ENCODE assay signal across 9 mouse cellular contexts in the genomic region with DNA sequence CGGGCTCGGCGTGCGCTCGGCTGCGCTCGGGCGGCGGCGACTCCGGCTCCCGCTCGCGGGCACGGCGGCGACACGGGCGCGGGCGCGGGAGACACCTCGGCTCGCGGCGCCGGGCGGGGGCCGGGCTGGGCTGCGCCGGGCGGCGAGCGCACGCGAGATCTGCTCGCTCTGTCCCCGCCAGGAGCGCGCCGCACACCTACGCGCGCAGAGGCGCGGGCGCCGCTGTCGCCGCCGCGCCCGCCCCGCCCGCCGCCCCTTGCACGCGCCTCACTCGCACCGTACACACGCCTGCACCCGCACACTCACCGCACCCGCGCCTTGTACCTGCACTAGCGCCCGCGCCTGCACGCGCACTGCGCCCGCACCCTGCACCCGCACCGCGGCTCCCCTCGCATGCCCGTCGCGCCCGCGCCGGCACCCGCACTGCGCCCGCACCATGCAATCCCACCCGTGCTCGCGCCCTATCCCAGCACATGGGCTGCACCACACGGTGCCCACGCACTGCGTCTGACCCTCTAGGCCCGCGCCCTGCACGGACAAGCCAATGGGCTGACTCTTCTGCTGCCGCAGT. TPM values are rescaled to one million over a fixed set of nuclear protein-coding genes. Genes with fewer than 3 reads are reported as not detected.
DNase-seq lines count a peak whose midpoint lies in the region; ATAC-seq lines count a peak whose summit lies in the region.
"Had no signal": no experiment of that assay in that cellular context is flagged by ENCODE, and none has a peak within 500 bp of the region (broad histone marks: within the 10 kb centered on the region; RNA-seq: fewer than 3 reads in every experiment).

No protein-coding gene starts in this region.

- peak overlapping the region; percentile 65 for H3K4me3 ChIP-seq in kidney, embryonic 14.5 days (ENCODE audit: low read length)
- peak overlapping the region; percentile 85 for H3K4me3 ChIP-seq in neural tube, embryonic 15.5 days (replicated peaks)

- WGBS in kidney, embryonic 14.5 days = under 1% methylated on average over 55 of the region's 95 CpGs
- WGBS in neural tube, embryonic 15.5 days = under 1% methylated on average over 64 of the region's 95 CpGs

- H3K4me1 ChIP-seq in kidney, embryonic 14.5 days (ENCODE audit: control insufficient read depth, insufficient read depth, low read length) = peaks cover 14% of the 10 kb centered on the region
- peaks cover 45% of the 10 kb centered on the region for H3K4me1 ChIP-seq in neural tube, embryonic 15.5 days

- ATAC-seq in kidney, embryonic 14.5 days (ENCODE audit: low FRiP score, low TSS enrichment) = peak; percentile 42; the same call in 1 of the 2 replicates
- peak; percentile 17; the same call in 1 of the 2 replicates for ATAC-seq in granulocyte monocyte progenitor cell, adult 5-6 weeks (replicated peaks; ENCODE audit: poor library complexity, severe bottlenecking)
- ATAC-seq in neural tube, embryonic 15.5 days (ENCODE audit: low FRiP score) = peak; percentile 90
- ATAC-seq: Patski had no signal

- no peak overlapping the region for H3K27ac ChIP-seq in kidney, embryonic 14.5 days (ENCODE audit: low read depth, low read length)
- peak overlapping the region; percentile 95 for H3K27ac ChIP-seq in neural tube, embryonic 15.5 days (replicated peaks)

- DNase-seq in kidney, postnatal 10 days = no peak
- DNase-seq in cerebellum, adult 18-20 months = peak; percentile 79 to 91
- DNase-seq in left cerebral cortex, postnatal 36 days (ENCODE audit: low spot score in 2 of 2) = peak; percentile 73 to 88
- DNase-seq in urinary bladder, postnatal 4 days (ENCODE audit: low spot score in 2 of 2) = no peak
- no peak for DNase-seq in spleen, postnatal 36 days (ENCODE audit: low spot score in 2 of 2)

- intact Hi-C loops in left cerebral cortex, postnatal 36 days (cut with DNase I) = loop anchor here (2.0 kb wide), 2 partner anchors 53 to 113 kb away; no protein-coding TSS in a partner anchor

- H3K9ac ChIP-seq in kidney, embryonic 14.5 days (ENCODE audit: low read depth, low read length) = peak overlapping the region; percentile 47
- H3K9ac ChIP-seq in neural tube, embryonic 15.5 days (replicated peaks) = peak overlapping the region; percentile 87

- H3K36me3 ChIP-seq in kidney, embryonic 14.5 days (ENCODE audit: control insufficient read depth, insufficient read depth, low read length) = no peaks in the 10 kb centered on the region
- H3K36me3 ChIP-seq in neural tube, embryonic 15.5 days = no peaks in the 10 kb centered on the region

- H3K4me2 ChIP-seq in kidney, embryonic 14.5 days (replicated peaks; ENCODE audit: low read depth, low read length) = peak overlapping the region; percentile 97
- H3K4me2 ChIP-seq in neural tube, embryonic 15.5 days = peak overlapping the region; percentile 81

- H3K9me3 ChIP-seq in kidney, embryonic 14.5 days (ENCODE audit: control insufficient read depth, low read length) = no peaks in the 10 kb centered on the region
- H3K9me3 ChIP-seq in neural tube, embryonic 15.5 days (replicated peaks) = no peaks in the 10 kb centered on the region

- peaks cover 60% of the 10 kb centered on the region for H3K27me3 ChIP-seq in kidney, embryonic 14.5 days (ENCODE audit: control insufficient read depth, insufficient read depth, low read length)
- H3K27me3 ChIP-seq in neural tube, embryonic 15.5 days (replicated peaks) = peaks cover 51% of the 10 kb centered on the region

RNA-seq across cellular contexts. Expression of a gene that starts 0.5 kb away (rescaled TPM):
- polyA plus RNA-seq in kidney, embryonic 14.5 days (2014; fragmentation: Nextera tagmentation; extraction: Ambion mirVana) = 4.2 and 4.4 TPM in 2 replicates
- total RNA-seq in granulocyte monocyte progenitor cell, adult 5-6 weeks (2014; fragmentation: Nextera tagmentation) = 1.0 and 2.5 TPM in 2 replicates
- 1.8 and 2.7 TPM in 2 replicates for total RNA-seq in granulocyte monocyte progenitor cell, adult 5-6 weeks (2017)
- total RNA-seq in left cerebral cortex, postnatal 36 days (2021) = 100 to 1,000 TPM; 644 to 664 TPM
- polyA plus RNA-seq in neural tube, embryonic 15.5 days (2015; fragmentation: Nextera tagmentation; extraction: Ambion mirVana) = 113 and 140 TPM in 2 replicates

Comparison
In these comparisons a context has a peak if more than half of its experiments do, and no peak if none do; other contexts are left out.
1. ATAC-seq: peak in every context shown above with its lines; median percentile 90 in neural tube, embryonic 15.5 days; 42 in kidney, embryonic 14.5 days; 17 in granulocyte monocyte progenitor cell, adult 5-6 weeks.
2. DNase-seq: peak in cerebellum, adult 18-20 months (2 of 2) and left cerebral cortex, postnatal 36 days (2 of 2); none in kidney, postnatal 10 days (single experiment), urinary bladder, postnatal 4 days (0 of 2) and spleen, postnatal 36 days (0 of 2).
3. RNA of a gene that starts 0.5 kb away (total RNA-seq): 644 to 664 TPM in left cerebral cortex, postnatal 36 days; 1.0 to 2.7 TPM in granulocyte monocyte progenitor cell, adult 5-6 weeks; every median in the first group is over 100 times any median in the second.